Mouse (Mus musculus) bone marrow, adult 2 months (tissue): ENCODE data around the gene Mrps6.

Experiments used
- CTCF ChIP-seq: fragments of 200-500 bp; IDR thresholded peaks from 2 replicates; pipeline ENCODE4 v1.5.1; 2011; ENCODE audit warnings: low read length, control low read depth; ENCODE audit not compliant: control insufficient read depth, insufficient read depth
- POLR2A ChIP-seq: fragments of 200-500 bp; IDR thresholded peaks from 2 replicates; pipeline ENCODE4 v1.6.1; 2011; ENCODE audit warnings: low read depth, mild to moderate bottlenecking, control low read depth, low read length, borderline replicate concordance; ENCODE audit not compliant: control insufficient read depth

DNA sequence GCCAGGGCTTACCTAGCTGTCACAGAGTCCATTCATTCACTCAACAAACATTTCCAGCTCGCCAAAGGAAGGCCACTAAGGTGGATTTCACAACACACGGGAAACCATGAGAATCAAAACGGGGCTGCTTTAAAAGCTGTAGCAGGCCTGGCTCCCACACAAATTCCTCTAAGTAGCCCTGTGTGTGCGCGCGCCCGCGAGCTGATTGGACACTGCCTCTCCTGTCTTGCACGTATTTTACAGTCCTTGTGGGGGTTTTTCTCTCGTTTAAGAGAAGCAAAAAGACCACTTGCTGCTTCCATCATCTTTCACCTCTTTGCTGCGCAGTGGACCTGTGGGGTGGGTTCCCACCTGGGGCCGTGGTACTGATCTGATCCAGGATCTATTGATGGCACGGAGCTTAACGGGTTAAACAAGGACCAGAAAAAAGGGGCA is 100.0 kb downstream of the Mrps6 start:
- TF ChIP-seq CTCF (no peak), POLR2A (no peak)
